Mouse (Mus musculus): ENCODE results near the gene Slco2a1.
A peak's percentile ranks its signal among the peaks of the same experiment; 100 is the strongest.
"Not testable (repeated sequence)": the region's sequence is repeated elsewhere in the genome, so short reads cannot be mapped to it uniquely, and the experiment has no call there.

The Slco2a1 gene

DNA sequence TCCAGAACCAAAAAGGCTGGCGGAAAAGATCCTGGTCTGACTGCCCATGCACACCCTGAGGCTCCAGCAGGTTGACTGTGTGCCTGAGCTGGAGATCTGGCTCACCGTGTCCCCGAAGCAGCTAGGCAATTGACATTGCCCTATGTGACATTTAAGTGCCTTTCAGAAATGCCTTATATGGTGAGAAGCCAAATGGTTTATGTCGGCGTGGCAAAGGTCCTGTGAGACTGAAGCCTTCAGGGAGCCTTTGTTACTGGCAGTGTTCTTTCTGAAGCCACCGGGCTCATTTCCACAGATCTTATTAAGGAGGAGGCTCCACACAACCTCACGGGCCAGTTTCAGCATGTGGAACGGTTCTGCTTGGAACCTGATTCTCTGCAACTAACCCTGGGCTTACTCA is 98.8 kb downstream of the Slco2a1 start:
- no peak for DNase-seq

DNA sequence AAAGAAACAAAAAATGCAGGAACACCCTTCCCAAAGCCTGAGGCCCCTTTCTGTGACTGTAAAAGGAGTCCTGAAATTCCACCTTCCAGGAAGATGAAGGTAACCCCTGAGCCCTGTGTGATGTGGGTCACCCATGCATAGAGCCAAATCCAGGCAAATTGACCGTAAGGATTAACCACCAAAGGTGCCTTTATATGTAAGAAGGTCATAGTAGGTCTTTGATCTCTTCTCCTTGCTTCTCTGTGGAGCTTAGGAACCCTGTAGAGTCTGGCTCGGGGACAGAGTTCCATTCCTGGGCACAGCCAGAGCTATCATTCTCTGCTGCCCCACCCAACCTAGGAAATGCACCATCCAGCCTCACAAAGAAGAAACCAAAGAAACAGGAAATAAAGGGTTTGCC is 100.1 kb downstream of the Slco2a1 start:
- DNase-seq, result no peak

DNA sequence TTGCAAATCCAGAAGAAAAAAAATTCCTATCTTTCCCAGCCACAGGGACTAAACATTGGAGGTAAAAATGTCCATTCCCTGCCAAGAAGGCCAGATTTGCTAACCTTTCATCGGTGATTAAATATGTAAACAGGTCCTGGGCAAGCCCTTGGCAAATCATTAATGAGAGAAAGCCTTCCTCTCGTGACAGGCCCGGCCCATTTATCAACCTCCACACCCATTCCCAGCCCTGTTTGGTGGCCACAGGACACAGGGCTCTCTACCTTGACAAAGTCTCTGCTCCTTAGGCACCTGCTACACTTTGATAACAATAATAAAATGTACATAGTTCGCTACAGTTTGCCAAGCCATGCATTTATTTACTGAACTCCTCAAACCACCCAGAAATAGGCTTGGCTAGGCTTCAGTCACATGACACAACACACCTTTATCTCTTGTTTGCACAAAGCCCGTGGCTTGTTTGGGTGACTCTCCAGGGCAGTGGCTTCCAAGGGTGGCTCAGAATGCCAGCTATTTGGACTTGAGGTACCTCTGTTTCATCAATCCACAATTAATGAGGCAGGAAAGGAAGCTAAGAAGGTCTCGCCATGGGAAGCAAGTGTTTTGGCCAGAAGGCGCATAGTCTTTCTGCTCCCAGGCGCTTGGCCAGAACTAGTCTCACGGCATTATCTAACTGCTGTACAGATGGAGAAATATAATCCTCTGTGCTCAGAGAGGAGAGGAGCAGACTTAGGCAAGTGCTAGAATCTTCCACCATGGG is 101.8 kb downstream of the Slco2a1 start:
- DNase-seq, result peak; percentile 66

DNA sequence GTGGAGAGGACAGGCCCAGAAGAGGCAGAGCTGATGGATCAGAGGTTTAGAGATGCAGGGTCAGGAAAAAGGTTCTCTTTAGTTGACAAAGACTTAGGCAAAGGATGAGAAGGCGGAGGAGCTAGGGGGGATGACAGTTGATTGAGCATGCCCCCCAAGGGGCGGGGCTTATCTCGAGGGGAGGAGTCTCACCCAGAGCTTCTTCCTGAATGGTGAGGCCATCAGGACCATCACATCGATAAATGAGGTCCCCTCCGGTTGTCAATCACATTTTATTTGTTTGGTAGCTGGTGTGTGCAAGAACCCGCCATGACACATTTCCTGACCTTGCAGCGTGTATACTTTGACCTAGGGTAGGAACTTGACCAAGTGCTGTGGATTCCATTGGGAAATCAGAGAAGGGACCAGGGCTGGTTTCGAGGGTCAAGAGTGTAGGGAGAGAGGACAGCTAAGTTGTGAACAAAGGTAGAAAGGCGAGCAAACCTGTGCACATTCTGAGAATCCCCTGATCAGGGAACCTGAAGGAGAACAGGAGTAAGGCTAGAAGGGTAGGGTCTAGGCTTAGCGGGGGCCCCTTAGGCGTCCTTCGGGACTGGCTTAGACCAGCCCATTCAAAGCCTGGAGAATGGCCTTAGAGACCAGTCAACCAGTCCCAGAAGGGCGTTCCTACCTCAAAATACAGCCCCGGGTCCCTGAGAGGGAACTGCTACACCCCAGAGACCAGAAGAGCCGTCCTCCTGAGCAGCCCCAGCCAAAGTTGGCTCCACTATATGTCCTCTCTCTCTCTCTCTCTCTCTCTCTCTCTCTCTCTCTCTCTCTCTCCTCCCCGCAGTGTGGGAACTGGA is 102.7 kb downstream of the Slco2a1 start:
- DNase-seq, result no peak

DNA sequence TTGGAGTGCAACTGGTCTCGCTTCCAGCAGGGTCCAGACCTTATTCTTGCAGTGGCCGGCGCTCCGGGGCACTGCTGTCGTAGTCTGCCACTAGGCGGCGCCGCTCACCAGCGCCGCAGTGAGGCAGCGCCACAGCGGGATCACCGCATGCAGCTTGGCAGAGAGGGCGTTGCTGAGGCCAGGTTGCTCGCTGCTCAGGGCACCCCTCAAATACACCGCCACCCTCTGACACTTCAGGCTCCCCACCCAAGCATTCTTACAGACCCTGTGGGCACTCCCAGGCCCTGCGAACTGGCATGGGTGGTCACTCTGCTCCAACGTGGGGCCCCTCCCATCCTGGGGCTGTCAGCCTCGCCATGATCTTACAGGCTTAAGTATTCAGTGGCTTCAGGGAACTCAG is 103.7 kb downstream of the Slco2a1 start:
- peak; percentile 92 for DNase-seq

DNA sequence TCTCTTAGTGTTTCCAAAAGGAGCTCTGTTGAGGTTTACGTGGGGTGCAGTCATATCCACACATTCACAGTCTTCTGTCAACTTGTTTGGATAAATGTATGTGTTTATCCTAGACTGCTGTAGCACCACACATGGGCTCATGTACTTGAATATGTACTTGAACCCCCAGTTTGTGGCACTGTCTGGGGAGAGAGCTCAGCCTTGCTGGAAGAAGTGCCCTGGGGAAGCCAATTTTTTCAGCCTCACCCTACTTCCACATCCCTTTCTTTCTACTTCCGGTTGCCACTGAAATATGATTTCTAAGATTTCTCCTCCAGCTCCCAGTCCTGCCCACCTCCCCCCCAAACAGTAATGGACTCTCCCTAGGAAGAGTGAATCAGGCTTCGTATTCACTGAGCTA is 105.2 kb downstream of the Slco2a1 start:
- no peak for DNase-seq

DNA sequence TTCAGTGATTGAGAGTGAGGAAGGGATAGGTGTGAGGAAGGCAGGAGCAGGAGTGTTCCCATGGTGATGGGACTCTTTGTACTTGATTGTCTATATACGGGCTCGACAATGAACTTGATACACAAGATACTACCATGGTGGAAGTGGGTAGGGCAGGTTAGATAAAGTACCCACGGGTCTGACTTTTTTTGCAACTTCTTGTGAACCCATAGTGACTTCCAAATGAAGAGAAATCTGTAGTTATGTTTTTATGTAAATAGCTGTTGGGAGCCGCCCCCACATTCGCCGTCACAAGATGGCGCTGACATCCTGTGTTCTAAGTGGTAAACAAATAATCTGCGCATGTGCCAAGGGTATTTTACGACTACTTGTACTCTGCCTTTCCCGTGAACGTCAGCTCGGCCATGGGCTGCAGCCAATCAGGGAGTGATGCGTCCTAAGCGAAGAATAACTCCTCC is 119.9 kb downstream of the Slco2a1 start:
- not testable (repeated sequence) for DNase-seq

DNA sequence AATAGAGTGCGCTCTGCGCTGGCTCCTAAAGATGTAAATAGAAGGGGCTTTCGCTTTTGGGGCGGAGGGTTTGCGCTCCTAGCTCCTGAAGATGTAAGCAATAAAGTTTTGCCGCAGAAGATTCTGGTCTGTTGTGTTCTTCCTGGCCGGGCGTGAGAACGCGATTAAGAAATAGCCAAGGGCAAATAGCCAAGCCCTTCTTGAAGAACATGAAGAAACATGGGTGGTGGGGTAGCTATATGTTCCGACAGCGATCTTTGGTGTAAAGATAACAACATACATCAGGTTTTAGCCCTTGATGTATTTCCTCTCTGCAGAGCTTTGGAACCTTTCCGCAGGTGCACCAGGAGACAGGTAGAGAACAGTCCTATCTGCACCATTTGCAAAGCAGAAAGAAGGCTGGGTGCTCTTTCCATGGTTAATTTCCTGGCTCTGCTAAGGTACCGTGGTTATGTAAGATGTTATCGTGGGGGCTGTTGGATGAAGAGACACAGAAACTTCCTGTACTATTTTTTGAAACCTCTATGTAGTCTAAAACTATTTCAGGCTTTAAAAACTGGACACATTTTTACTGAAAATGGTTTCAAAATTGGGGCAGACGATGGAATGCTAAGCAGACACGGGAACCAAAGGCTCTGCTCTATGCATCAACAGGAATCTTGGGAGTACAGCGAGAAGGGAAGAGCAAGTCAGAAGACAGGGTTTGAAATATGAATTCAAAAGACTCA is 120.6 kb downstream of the Slco2a1 start:
- DNase-seq, result no peak

DNA sequence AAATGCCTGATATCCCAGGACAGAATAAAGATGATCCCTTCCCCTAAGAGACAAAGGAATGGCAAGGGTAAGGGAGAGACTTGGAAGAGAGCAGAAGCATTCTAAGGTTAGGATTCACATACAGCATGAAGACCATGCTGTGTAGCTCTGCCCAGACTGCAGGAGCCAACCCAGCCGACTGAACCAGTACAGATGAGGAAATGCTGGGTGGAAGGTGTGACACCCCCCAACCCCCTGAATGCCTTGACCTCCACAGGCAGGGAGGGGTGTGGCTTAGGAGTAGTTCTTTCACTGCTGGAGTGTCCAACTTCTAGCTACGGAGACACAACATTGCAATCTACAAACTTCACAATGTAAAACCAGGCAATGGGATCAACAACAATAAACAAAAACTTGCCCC is 121.4 kb downstream of the Slco2a1 start:
- no peak for DNase-seq

DNA sequence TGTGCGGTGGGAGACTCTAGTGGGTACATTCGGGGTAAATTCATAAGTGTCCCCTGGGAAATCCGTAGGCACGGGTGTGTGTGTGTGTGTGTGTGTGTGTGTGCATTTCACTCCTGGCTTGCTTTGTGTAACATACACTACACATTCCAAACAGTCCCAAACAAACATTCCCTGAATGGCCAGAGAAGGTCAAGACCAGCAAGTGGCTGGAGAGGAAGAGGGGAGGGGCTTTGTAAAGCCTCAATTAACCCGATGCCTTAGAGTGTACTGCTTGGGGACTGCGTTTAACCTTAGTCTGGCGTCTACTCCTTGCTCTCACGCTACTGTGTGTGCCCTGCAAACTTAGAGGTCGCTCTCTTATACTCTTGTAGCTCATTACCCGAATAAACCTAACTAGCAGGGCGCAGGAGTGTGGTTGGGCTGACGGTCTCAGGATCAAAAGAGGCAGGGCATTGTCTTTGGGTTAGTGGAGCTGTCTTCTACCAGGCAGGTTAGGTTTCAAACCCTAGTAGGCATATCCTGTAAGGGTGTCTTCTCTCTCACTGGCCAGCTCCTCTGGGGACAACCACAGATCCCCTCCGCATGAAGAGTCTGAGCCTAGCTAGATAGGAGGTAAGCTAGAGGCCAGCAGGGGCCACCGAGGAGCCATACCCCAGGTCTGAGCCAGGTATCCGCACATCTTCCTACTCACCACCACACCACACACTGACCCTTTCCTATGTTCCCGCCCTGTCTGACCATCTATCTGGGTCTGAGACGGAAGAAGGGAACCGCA is 122.4 kb downstream of the Slco2a1 start:
- DNase-seq, result no peak

DNA sequence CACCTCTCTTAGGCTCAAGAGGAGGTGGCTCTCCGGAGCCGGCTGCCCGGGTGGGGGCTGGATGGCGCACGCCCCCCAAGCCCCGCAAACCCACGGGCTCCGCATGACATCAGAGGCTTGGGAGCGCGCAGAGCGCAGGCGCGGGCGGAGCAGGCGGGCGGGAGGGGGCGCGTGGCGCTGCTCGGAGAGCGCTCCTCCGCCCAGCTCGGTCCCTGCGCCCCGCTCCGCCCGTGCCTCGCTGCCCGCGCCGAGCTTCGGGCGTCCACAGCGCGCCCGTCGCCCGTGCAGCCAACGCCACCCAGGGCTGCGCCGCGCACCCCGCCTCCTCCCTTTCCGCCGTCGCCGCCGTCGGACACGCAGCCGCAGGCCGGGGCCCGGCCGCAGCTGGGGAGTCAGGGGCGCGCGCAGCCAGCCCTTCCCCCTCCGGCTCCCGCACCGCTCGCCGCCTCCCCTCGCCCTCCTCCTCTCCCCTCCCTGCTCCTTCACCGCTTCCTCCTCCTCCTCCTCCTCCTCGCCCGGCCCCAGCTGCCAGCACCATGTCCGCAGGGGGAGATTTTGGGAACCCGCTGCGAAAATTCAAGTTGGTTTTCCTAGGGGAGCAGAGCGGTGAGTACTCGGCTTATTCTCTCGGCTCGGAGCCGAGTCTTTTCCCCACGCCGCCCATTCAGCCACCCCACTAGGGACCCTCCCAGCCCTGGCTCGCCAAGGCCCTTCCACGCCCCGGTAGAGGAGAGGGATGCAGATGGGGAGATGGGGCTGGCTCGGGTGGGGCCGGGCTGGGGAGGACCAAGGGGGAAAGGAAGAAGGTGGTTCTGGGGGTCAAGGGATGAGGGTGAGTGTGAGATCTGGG is 123.3 kb downstream of the Slco2a1 start, which contains the start of gene Rab6b:
TSS of gene Rab6b (plus strand) at position 167 of the 850 bp plus-strand sequence.
- DNase-seq, result peak; percentile 68

DNA sequence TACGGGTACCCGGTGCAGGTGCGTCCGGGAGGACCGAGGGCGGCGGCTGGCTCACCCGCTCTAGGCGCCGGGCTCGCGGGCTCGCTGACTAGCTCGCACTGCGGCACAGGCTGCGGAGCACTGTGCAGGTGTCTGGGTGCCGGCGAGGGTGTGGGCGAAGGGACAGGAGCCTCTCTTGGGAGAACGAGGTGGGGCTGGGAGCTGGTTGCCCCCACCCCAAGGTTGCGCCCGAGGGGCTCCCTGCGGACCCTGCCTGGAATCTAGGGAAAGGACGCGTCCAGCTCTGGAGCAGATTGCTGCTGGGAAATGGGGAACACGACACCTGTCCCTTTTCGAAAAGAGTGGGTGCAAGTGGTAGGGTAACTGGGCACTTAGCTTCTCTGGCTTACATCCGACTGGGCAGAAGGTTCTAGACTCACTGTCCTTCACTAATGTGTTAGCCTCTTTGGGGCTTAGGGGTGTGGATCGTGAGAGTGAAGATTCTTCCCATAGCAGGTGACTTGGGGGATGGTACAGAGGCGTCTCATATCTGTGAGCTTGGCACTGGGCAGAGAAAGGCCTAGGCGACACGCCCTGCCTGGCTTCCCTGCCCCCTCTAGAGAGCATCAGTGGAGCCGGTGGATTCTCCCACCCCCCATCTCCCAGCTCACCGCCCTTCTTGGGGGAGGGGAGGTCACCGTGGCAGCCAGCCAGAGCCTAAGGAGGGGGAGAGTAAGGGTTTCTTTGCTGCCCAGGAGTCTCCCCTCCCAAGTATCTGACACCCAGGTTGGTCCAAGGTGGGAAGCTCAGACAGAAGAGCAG is 124.2 kb downstream of the Slco2a1 start:
- DNase-seq, result peak; percentile 51

DNA sequence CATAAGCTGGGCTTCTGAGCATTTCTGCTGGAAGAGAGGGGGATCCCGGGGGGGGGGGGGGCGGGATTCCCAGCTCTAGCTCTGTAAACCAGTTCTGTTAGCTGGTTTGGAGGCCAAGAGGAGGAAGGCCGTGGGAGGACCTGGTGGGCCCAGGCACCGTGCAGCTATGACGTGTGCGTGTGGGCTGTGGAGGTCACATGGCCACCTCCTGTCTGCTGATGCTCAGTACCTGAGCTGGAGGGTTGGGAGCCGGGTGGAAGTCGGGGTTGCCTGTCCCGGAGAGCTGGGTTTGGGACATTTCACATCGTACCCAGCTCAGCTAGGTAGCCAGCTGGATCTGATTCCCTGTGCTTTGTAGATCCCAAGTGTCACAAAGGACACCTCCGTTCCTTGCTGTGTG is 124.8 kb downstream of the Slco2a1 start:
- no peak for DNase-seq

DNA sequence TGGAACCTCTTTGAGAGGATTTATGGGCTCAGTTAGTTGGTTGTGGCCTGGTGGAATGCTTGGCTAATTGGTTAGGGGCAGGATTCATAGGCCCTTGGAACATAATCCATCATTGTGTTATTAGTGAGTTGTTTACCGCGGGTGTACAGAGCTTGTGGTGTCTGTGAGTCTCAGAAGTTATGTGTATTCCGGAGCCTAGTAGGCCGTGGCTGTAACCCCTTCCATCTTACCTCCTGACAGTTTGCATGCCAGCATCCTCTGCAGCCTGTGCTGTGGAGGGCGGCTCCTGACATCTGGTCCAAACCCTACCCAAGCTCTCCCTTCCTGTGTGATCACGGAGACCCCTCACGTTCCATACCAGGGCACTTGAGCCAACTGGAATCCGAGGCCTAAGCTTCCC is 125.8 kb downstream of the Slco2a1 start:
- no peak for DNase-seq

DNA sequence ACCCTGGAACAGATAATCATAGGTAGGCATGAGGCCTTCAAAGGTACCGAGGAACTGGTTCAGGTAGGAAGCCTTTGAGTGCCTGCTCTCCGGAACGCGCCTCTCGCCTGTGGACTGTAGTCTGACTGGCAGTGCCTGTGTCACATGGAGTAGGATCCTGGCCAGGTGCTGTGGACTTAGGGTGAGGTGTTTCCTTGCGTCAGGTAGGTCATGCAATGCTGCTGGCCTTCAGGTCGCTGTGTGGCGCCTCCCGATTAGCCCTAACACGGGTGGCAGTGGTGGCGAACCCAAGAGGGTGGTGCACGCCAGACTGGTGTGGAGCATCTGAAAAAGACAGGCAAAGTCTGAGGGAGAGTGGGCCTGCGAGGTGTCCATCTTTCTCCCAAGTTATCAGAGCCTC is 126.4 kb downstream of the Slco2a1 start:
- no peak for DNase-seq

DNA sequence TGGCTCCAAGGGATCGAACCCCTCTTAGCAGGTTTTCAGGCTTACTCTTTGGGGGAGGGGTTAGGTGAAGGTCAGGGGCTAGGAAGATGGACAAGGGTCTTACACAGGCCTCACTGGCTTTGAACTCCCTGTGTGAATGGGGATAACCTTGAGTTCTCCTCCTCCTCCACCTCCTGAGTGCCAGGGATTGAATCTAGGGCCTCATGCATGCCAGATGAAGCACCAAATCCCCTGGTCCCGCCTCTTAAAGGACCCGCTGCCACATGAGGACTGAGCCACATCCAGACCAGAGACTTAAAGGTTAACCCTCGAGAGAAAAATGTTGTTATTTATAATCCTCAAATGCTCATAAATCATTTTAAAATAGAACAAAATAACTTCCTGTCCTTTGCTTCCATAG is 128.4 kb downstream of the Slco2a1 start:
- DNase-seq, result no peak

DNA sequence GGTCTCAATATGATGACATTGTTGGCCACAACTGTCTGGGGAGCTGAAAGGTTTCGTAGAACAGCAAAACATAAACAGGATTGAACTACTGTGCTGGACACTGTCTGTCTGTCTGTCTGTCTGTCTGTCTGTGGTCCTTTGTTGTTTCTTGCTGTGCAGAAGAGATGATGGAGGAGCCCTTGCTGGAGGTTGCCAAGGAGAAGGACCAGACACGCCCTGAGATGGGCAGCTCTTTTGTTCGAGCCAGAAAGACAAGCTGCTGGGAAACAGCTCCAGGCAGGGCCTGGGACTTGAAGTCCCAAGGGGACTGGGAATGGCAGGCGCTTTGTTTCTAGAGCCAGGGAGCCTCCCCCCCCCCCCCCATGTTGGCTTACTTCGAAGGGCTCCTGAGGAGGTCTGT is 129.0 kb downstream of the Slco2a1 start:
- no peak for DNase-seq

DNA sequence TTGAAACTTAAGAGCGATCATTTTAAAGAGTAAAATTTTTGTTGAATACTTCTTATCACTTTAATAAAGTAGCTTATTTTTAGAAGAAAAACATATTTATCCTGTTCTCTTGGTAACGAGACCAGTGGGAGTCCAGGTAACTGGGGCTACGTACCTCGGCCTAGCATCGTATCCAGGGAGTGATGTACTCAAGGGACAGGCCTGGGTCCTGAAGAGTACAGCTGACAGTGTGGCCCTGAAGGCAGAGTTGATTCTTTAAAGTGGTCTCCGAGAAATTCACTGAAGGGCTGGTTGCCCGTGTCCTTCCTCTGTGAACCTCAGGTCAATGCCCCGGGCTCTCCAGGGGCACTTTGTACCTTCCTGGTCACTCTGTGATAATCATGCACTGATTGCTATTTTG is 129.4 kb downstream of the Slco2a1 start:
- no peak for DNase-seq

DNA sequence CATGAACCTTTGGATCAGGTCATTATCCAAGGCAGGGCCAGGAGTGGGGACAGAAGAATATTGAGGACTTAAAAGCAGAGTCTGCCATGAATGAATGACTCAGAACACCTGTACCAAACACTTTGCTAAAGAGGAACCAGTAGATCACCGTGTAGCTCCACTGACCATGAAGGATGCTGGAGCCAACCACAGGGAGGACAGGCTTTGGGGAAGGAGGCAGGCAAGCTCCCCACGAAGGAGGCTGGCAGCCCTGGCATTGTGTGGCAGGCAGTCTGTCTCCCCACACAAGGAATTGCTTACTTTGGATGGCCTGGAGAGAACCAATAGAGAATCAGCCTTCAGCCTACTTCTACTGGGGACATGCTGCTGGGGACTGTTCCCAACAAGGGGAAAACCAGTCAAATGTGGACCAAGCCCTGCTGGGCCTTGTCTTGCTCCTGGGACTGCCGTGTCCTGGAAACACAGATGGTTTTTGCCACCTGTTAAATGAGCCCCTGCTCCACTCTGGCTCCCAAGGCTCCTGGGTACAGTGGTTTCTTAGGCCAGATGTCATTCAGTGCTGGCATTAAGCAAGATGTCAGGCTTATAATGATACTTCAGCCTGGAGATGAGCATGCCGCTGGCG is 130.3 kb downstream of the Slco2a1 start:
- no peak for DNase-seq

DNA sequence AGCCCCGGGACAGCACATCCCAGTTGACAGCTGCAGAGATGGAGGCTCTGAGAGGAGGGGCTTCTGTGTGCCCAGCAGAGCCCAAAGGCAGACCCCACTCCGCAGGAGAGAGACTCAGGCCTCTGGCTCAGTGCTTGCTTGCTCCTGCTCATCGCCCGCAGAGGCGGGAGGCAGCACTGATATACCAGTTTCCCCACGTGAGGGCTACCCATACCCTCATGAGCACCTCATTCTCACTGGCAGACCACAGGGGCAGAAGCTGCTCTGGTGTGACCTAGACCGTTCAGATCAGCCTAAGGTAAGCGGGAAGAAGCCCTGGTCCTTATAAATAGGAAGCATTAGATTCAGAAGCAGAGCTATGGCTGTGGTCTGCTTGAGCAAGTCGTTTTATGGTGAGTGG is 131.3 kb downstream of the Slco2a1 start:
- DNase-seq, result no peak

Measured in kidney, postnatal 10 days (tissue).